Mouse (Mus musculus) heart, embryonic 14.5 days (tissue): Measurements from ENCODE around the gene Ascc3. TPM values are rescaled to one million over a fixed set of nuclear protein-coding genes. Genes with fewer than 3 reads are reported as not detected.

Experiments
- ATAC-seq: fragments of 200-750 bp; cut with Nextera tagmentation; 2 replicates; pipeline ENCODE4 v1.8.0; 2017; ENCODE audit warnings: low read depth, moderate TSS enrichment; ENCODE audit not compliant: insufficient number of reproducible peaks, insufficient read depth, low FRiP score
- H3K27ac ChIP-seq, 2 experiments: fragments of 200-500 bp in 1 of 2; fragments of 300-500 bp in 1 of 2; sonication (generic) in 1 of 2; replicated peaks in 1 of 2; 2 replicates each; pipeline ENCODE4 v1.5.1; 2012 to 2014; ENCODE audit warnings: low read depth in 2 of 2, low read length in 2 of 2, control low read depth in 1 of 2, mild to moderate bottlenecking in 1 of 2, mixed read lengths in 1 of 2; ENCODE audit not compliant: control insufficient read depth in 1 of 2, insufficient read depth in 1 of 2
- H3K27me3 ChIP-seq: fragments of 300-500 bp; sonication (generic); 2 replicates; pipeline ENCODE4 v1.6.1; 2014; ENCODE audit warnings: mild to moderate bottlenecking, low read length, control low read depth; ENCODE audit not compliant: control insufficient read depth, insufficient read depth
- H3K36me3 ChIP-seq: fragments of 300-500 bp; sonication (generic); 2 replicates; pipeline ENCODE4 v1.6.1; 2014; ENCODE audit warnings: mild to moderate bottlenecking, control low read depth, low read length, mixed read lengths; ENCODE audit not compliant: control insufficient read depth, insufficient read depth
- H3K4me1 ChIP-seq, 2 experiments: fragments of 200-500 bp in 1 of 2; fragments of 300-500 bp in 1 of 2; sonication (generic) in 1 of 2; 2 replicates each; pipeline ENCODE4 v1.6.1; 2012 to 2014; ENCODE audit warnings: low read length in 2 of 2, control low read depth in 1 of 2, mixed read lengths in 1 of 2; ENCODE audit not compliant: control insufficient read depth in 2 of 2, insufficient read depth in 2 of 2
- H3K4me2 ChIP-seq: fragments of 300-500 bp; sonication (generic); 2 replicates; pipeline ENCODE4 v1.6.1; 2014; ENCODE audit warnings: mild to moderate bottlenecking, low read length
- H3K4me3 ChIP-seq, 2 experiments: fragments of 200-500 bp in 1 of 2; fragments of 300-500 bp in 1 of 2; sonication (generic) in 1 of 2; 2 replicates each; pipeline ENCODE4 v1.5.1; 2012 to 2014; ENCODE audit warnings: low read length in 2 of 2, mild to moderate bottlenecking in 2 of 2, control low read depth in 1 of 2, low read depth in 1 of 2, moderate library complexity in 1 of 2; ENCODE audit not compliant: control insufficient read depth in 1 of 2, insufficient read depth in 1 of 2
- H3K9ac ChIP-seq: fragments of 300-500 bp; sonication (generic); 2 replicates; pipeline ENCODE4 v1.6.1; 2014; ENCODE audit warnings: mild to moderate bottlenecking, low read length
- H3K9me3 ChIP-seq: fragments of 300-500 bp; sonication (generic); 2 replicates; pipeline ENCODE4 v1.6.1; 2016; ENCODE audit warnings: low read length, control low read depth; ENCODE audit not compliant: control insufficient read depth
- WGBS: fragments of 180-500 bp; shearing (Covaris S2); extraction: QIAGEN DNeasy Blood & Tissue Kit; methylation state at CpG from one replicate; pipeline ENCODE4 v1.1.7; 2014; 5-methylcytosine and 5-hydroxymethylcytosine counted together
- polyA plus RNA-seq: library from polyadenylated mRNA; unstranded; fragments of >200 nt; fragmentation: Nextera tagmentation; extraction: Ambion mirVana; gene quantifications from 2 replicates; pipeline ENCODE4 v1.2.1, GENCODE M21; 2014

The Ascc3 gene
- polyA plus RNA-seq, 1 experiment from 2014 or later = 19.0 TPM

DNA sequence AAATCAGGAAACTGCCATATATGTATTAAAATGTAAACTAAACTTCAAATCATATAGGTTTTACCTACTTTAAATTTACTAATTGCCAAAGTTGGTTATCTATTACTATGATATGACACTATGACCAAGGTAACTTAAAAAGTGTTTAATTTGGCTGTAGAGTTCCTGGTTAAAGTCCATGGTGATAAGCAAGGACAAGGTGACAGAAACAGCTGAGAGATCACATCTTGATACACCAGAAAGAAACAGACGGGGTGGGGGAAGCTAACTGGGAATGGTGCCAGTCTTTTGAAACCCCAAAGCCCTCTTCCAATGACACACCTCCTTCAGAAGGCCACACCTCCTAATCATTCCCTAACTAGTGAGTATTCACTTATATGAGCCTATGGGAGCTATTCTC is 33.4 kb downstream of the Ascc3 start:
- ATAC-seq = no peak
- Histone ChIP-seq H3K27me3 (no peaks in the 10 kb centered on the region), H3K4me3 (no peak overlapping the region), H3K9ac (no peak overlapping the region), H3K4me1 (no peaks in the 10 kb centered on the region), H3K36me3 (peaks cover 12% of the 10 kb centered on the region), H3K9me3 (no peaks in the 10 kb centered on the region), H3K27ac (no peak overlapping the region), H3K4me2 (no peak overlapping the region)
- 5% methylated on average over 1 of the region's 1 CpGs for WGBS

GRCm38 (mm10) chr10:50639607-50640006 is 47.1 kb downstream of the Ascc3 start:
- ATAC-seq = no peak
- H3K27ac ChIP-seq = no peak overlapping the region
- H3K4me2 ChIP-seq = no peak overlapping the region
- no peaks in the 10 kb centered on the region for H3K4me1 ChIP-seq
- no peak overlapping the region for H3K9ac ChIP-seq
- no peak overlapping the region for H3K4me3 ChIP-seq
- H3K9me3 ChIP-seq = no peaks in the 10 kb centered on the region
- H3K27me3 ChIP-seq = no peaks in the 10 kb centered on the region
- H3K36me3 ChIP-seq = peaks cover 12% of the 10 kb centered on the region; the same call in 1 of the 2 replicates
- WGBS = 75% methylated on average over 1 of the region's 1 CpGs

DNA sequence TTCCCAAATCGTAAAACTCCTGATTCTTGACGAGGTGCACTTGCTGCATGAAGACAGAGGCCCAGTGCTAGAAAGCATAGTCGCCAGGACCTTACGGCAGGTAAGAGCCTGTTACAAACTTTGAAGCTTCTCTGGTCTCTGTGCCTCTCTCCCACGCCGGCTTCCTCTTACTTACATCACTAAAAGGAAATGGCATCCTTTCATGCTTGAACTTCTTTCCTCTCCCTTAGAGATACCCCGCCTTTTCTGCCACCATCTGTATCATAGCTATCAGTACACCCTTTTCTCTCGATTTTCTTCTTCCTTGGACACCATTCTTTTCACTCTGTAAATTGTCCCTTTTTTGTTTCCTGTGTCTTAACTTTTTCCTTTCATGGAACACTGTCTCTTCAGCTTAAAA is 58.1 kb downstream of the Ascc3 start:
- 77% methylated on average over 8 of the region's 8 CpGs for WGBS
- H3K4me1 ChIP-seq = no peaks in the 10 kb centered on the region

DNA sequence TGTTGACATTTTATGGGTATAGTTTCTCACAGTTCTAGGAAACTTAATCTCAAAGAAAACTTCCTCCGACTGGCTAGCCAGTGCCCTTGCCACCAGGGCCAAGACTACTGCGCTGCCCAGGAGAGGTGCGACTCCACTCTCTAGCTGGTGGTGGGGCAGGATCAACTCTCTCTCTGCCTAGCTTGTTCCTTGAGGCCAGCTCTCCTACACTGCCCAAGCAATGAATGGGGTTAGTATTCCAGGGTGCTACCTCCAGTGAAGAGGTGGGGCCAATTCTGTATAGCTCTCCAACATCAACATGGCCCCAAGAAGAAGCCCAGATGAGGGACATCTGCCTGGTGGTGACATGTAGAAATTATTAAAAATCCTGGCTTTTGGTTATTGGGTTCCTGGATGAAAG is 61.1 kb downstream of the Ascc3 start:
- Histone ChIP-seq H3K36me3 (peaks cover 19% of the 10 kb centered on the region), H3K4me1 (no peaks in the 10 kb centered on the region), H3K27ac (no peak overlapping the region), H3K9me3 (no peaks in the 10 kb centered on the region), H3K4me2 (no peak overlapping the region), H3K27me3 (no peaks in the 10 kb centered on the region), H3K4me3 (no peak overlapping the region), H3K9ac (no peak overlapping the region)
- no peak for ATAC-seq
- whole genome bisulfite sequencing = 91% methylated on average over 3 of the region's 3 CpGs

More for the DNA sequence above, 58.1 kb downstream of the Ascc3 start:
- Histone ChIP-seq H3K9me3 (no peaks in the 10 kb centered on the region), H3K9ac (no peak overlapping the region), H3K4me2 (no peak overlapping the region), H3K4me3 (no peak overlapping the region), H3K27ac (no peak overlapping the region), H3K27me3 (no peaks in the 10 kb centered on the region), H3K36me3 (peaks cover 25% of the 10 kb centered on the region)
- ATAC-seq = no peak

DNA sequence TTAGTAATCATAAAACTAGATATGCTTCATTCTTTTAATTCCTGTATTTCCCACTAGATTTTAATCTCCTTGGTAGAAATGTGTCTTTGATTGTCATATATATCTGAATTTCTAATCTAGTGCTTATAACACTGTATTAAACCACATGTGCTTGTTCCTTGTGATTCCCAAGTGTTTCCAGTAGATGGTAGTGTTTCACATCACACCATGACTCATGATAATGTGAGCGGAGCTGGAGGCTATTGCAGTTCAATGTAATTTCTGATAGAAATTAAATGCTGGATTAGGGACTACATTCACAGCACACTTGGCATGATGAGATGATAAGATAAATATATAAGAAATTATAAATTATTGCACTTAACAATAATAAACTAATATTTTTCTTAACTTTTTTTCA is 64.9 kb downstream of the Ascc3 start:
- 32% methylated on average over 1 of the region's 1 CpGs for WGBS
- no peak for ATAC-seq

DNA sequence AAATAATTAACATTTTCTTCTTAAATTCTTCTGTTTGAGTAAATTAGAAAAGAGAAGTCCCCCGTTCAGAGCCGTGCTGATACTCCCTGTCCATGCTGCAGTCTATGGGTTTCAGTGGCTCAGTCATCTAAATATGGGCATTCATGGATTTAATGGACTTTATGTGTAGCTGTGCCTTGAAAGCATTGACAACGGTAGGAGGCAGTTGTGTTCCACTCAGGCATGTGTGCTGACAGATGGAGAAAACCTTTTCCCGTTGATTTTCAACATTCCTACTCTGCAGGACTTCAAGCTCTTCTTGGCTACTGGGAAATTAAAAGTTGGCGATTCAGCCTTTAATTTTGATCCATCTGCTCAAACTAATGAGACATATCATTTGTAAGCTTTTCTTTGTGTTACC is 79.0 kb downstream of the Ascc3 start:
- Histone ChIP-seq H3K9ac (no peak overlapping the region), H3K4me1 (no peaks in the 10 kb centered on the region; a peak in 1 of 4 replicates), H3K27ac (no peak overlapping the region), H3K4me3 (no peak overlapping the region), H3K27me3 (no peaks in the 10 kb centered on the region), H3K9me3 (no peaks in the 10 kb centered on the region), H3K36me3 (no peaks in the 10 kb centered on the region), H3K4me2 (no peak overlapping the region)
- no peak for ATAC-seq
- WGBS = 74% methylated on average over 5 of the region's 5 CpGs

More for the DNA sequence above, 64.9 kb downstream of the Ascc3 start:
- H3K9ac ChIP-seq = no peak overlapping the region
- H3K9me3 ChIP-seq = no peaks in the 10 kb centered on the region
- H3K27ac ChIP-seq = no peak overlapping the region
- H3K4me1 ChIP-seq = no peaks in the 10 kb centered on the region
- no peaks in the 10 kb centered on the region for H3K27me3 ChIP-seq
- peaks cover 8% of the 10 kb centered on the region for H3K36me3 ChIP-seq
- no peak overlapping the region for H3K4me2 ChIP-seq
- no peak overlapping the region for H3K4me3 ChIP-seq

GRCm38 (mm10) chr10:50690324-50690723 is 97.9 kb downstream of the Ascc3 start:
- Histone ChIP-seq H3K36me3 (no peaks in the 10 kb centered on the region), H3K4me2 (no peak overlapping the region), H3K27me3 (no peaks in the 10 kb centered on the region), H3K27ac (no peak overlapping the region), H3K9me3 (no peaks in the 10 kb centered on the region), H3K4me1 (no peaks in the 10 kb centered on the region), H3K4me3 (no peak overlapping the region), H3K9ac (no peak overlapping the region)
- no peak for ATAC-seq

- H3K27me3 ChIP-seq = no peaks in the 10 kb centered on the region
- no peak overlapping the region for H3K4me3 ChIP-seq
- peaks cover 11% of the 10 kb centered on the region for H3K36me3 ChIP-seq
- H3K9me3 ChIP-seq = no peaks in the 10 kb centered on the region
- no peak overlapping the region for H3K9ac ChIP-seq
- no peak overlapping the region for H3K4me2 ChIP-seq
- H3K27ac ChIP-seq = no peak overlapping the region
- 56% methylated on average over 4 of the region's 4 CpGs for WGBS
- H3K4me1 ChIP-seq = no peaks in the 10 kb centered on the region
- no peak for ATAC-seq
Observed at GRCm38 (mm10) chr10:50698836-50699433, 106.5 kb downstream of the Ascc3 start.
